Mouse (Mus musculus) G1E (cell line): ENCODE results near the gene Dhodh. TPM values are rescaled to one million over a fixed set of nuclear protein-coding genes. Genes with fewer than 3 reads are reported as not detected.

Experiments used
- ATAC-seq: 2 replicates; pipeline ENCODE4 v1.8.0; 2016; ENCODE audit warnings: mild to moderate bottlenecking; ENCODE audit not compliant: insufficient number of reproducible peaks, poor library complexity, low FRiP score, severe bottlenecking; ENCODE audit errors: extremely low read depth
- DNase-seq: peaks from one replicate; pipeline ENCODE4 v3.0.0; 2012; ENCODE audit warnings: low spot score
- H3K27me3 ChIP-seq: 2 replicates; pipeline ENCODE4 v1.6.1; 2012; ENCODE audit warnings: mild to moderate bottlenecking, low read length, inconsistent platforms; ENCODE audit not compliant: insufficient read depth
- H3K36me3 ChIP-seq: replicated peaks from 2 replicates; pipeline ENCODE3; 2012; ENCODE audit warnings: mild to moderate bottlenecking, inconsistent platforms
- H3K4me1 ChIP-seq: 2 replicates; pipeline ENCODE4 v1.6.1; 2012; ENCODE audit warnings: low read depth, low read length, inconsistent platforms, mixed read lengths; ENCODE audit not compliant: insufficient read depth
- H3K4me3 ChIP-seq: 2 replicates; pipeline ENCODE4 v1.5.1; 2012; ENCODE audit warnings: low read depth, mild to moderate bottlenecking, inconsistent platforms, low read length, moderate library complexity, mixed read lengths
- H3K9me3 ChIP-seq: replicated peaks from 2 replicates; pipeline ENCODE4 v1.6.1; 2012; ENCODE audit warnings: inconsistent platforms
- CTCF ChIP-seq: IDR thresholded peaks from 2 replicates; pipeline ENCODE4 v1.5.1; 2012; ENCODE audit warnings: low read depth, low read length, inconsistent platforms, mixed read lengths
- GATA1 ChIP-seq: IDR thresholded peaks from 2 replicates; pipeline ENCODE4 v1.6.1; 2012; ENCODE audit warnings: borderline replicate concordance, low read length, inconsistent platforms, mixed read lengths
- GATA2 ChIP-seq: IDR thresholded peaks from 2 replicates; pipeline ENCODE4 v1.6.1; 2012; ENCODE audit warnings: low read depth, low read length, inconsistent platforms, borderline replicate concordance
- POLR2AphosphoS5 ChIP-seq: IDR thresholded peaks from 2 replicates; pipeline ENCODE4 v1.6.1; 2012; ENCODE audit warnings: low read depth, low read length, inconsistent platforms; ENCODE audit not compliant: insufficient replicate concordance
- TAL1 ChIP-seq: conservative IDR thresholded peaks from 2 replicates; pipeline ENCODE4 v1.6.1; 2012; ENCODE audit warnings: low read depth, low read length, inconsistent platforms, mixed read lengths
- polyA plus RNA-seq: library from polyadenylated mRNA; stranded (reverse); fragments of >175 nt; gene quantifications from 2 replicates; pipeline ENCODE4 v1.2.3, GENCODE M21; 2012
- total RNA-seq, 2 experiments: library from RNA; stranded (forward) in 1 of 2; stranded (reverse) in 1 of 2; fragments of 200-1000 nt in 1 of 2; fragments of >200 nt in 1 of 2; fragmentation: Nextera tagmentation in 1 of 2; gene quantifications; 2 replicates each; pipeline ENCODE4 v1.2.3; 2014 to 2017

Gene Dhodh
- total and polyA plus RNA-seq, 3 experiments: 23.7 to 110 (median 24.6) TPM

GRCm38 (mm10) chr8:109576311-109576710 lies 32.2 kb downstream of the Dhodh start:
- peaks cover 38% of the 10 kb centered on the region for H3K36me3 ChIP-seq
- TF ChIP-seq GATA1: no peak
- no peak for TF ChIP-seq POLR2AphosphoS5
- no peak for TF ChIP-seq GATA2
- TF ChIP-seq TAL1: no peak
- TF ChIP-seq CTCF: no peak
- H3K27me3 ChIP-seq: no peaks in the 10 kb centered on the region; the same call in 1 of the 2 replicates
- no peak overlapping the region for H3K4me3 ChIP-seq
- DNase-seq: no peak
- no peaks in the 10 kb centered on the region for H3K9me3 ChIP-seq
- no peak for ATAC-seq
- H3K4me1 ChIP-seq: peaks cover 3% of the 10 kb centered on the region; the same call in 1 of the 2 replicates

- H3K36me3 ChIP-seq: peaks cover 70% of the 10 kb centered on the region
These were observed 37.3 kb downstream of the Dhodh start for GRCm38 (mm10) chr8:109571139-109571538.

GRCm38 (mm10) chr8:109565498-109566333 lies 42.8 kb downstream of the Dhodh start, which contains the start of the genes Dhx38 and Txnl4b:
Gene Dhx38 (minus strand): TSS chr8:109565861.
Gene Txnl4b (plus strand): TSS chr8:109565892.
- Histone ChIP-seq H3K4me1 (peaks cover 22% of the 10 kb centered on the region), H3K27me3 (no peaks in the 10 kb centered on the region), H3K4me3 (peak within 1 kb of the TSS; percentile 86), H3K9me3 (no peaks in the 10 kb centered on the region), H3K36me3 (peaks cover 52% of the 10 kb centered on the region)
- ATAC-seq (peak; percentile 98), DNase-seq (peak; percentile 98)
- TF ChIP-seq POLR2AphosphoS5: no peak

More at GRCm38 (mm10) chr8:109571139-109571538, 37.3 kb downstream of the Dhodh start:
- Histone ChIP-seq H3K4me1 (peaks cover 17% of the 10 kb centered on the region), H3K27me3 (no peaks in the 10 kb centered on the region; the same call in 1 of the 2 replicates), H3K4me3 (no peak overlapping the region), H3K9me3 (no peaks in the 10 kb centered on the region)
- ATAC-seq (no peak), DNase-seq (no peak)
- no peak for TF ChIP-seq GATA2
- no peak for TF ChIP-seq GATA1
- TF ChIP-seq POLR2AphosphoS5: no peak
- no peak for TF ChIP-seq TAL1
- no peak for TF ChIP-seq CTCF

- peaks cover 52% of the 10 kb centered on the region for H3K36me3 ChIP-seq
- no peak for DNase-seq
These were observed 43.7 kb downstream of the Dhodh start for GRCm38 (mm10) chr8:109564766-109565165.

GRCm38 (mm10) chr8:109563881-109564280 lies 44.6 kb downstream of the Dhodh start:
- no peaks in the 10 kb centered on the region for H3K27me3 ChIP-seq
- peaks cover 52% of the 10 kb centered on the region for H3K36me3 ChIP-seq
- H3K4me1 ChIP-seq: peaks cover 22% of the 10 kb centered on the region
- H3K9me3 ChIP-seq: no peaks in the 10 kb centered on the region
- no peak for DNase-seq
- no peak for TF ChIP-seq GATA1
- no peak for TF ChIP-seq GATA2
- TF ChIP-seq CTCF: no peak
- TF ChIP-seq TAL1: no peak
- TF ChIP-seq POLR2AphosphoS5: no peak
- peak overlapping the region; percentile 86; the same call in 1 of the 2 replicates for H3K4me3 ChIP-seq
- ATAC-seq: no peak

More at GRCm38 (mm10) chr8:109564766-109565165, 43.7 kb downstream of the Dhodh start:
- Histone ChIP-seq H3K4me1 (peaks cover 22% of the 10 kb centered on the region), H3K9me3 (no peaks in the 10 kb centered on the region), H3K4me3 (peak overlapping the region; percentile 86), H3K27me3 (no peaks in the 10 kb centered on the region)
- no peak for ATAC-seq
- TF ChIP-seq GATA1 (no peak), POLR2AphosphoS5 (no peak), CTCF (no peak), TAL1 (no peak), GATA2 (no peak)

GRCm38 (mm10) chr8:109551663-109552062 lies 56.8 kb downstream of the Dhodh start:
- Histone ChIP-seq H3K27me3 (no peaks in the 10 kb centered on the region), H3K36me3 (peaks cover 99% of the 10 kb centered on the region), H3K9me3 (no peaks in the 10 kb centered on the region), H3K4me3 (no peak overlapping the region), H3K4me1 (no peaks in the 10 kb centered on the region)
- no peak for DNase-seq
- 0 out of 2 replicates have a peak, but pooled peaks have one; percentile 37 for ATAC-seq
- TF ChIP-seq CTCF: 0 out of 2 replicates have a peak, but pooled peaks have one; percentile 48
- TF ChIP-seq TAL1: no peak
